Mouse (Mus musculus) erythroblast, embryonic 14.5 days (primary cell): ENCODE data around the gene Cpne2. TPM values are rescaled to one million over a fixed set of nuclear protein-coding genes. Genes with fewer than 3 reads are reported as not detected.

ENCODE experiments used
- H3K27me3 ChIP-seq: 2 replicates; pipeline ENCODE4 v1.6.1; 2012; ENCODE audit warnings: inconsistent platforms; ENCODE audit not compliant: control insufficient read depth
- H3K36me3 ChIP-seq: 2 replicates; pipeline ENCODE4 v1.6.1; 2012; ENCODE audit warnings: mild to moderate bottlenecking, inconsistent platforms; ENCODE audit not compliant: control insufficient read depth
- H3K4me1 ChIP-seq: 2 replicates; pipeline ENCODE4 v1.6.1; 2012; ENCODE audit warnings: inconsistent platforms; ENCODE audit not compliant: control insufficient read depth
- H3K4me3 ChIP-seq: replicated peaks from 2 replicates; pipeline ENCODE3; 2012; ENCODE audit warnings: moderate library complexity, mild to moderate bottlenecking, inconsistent platforms
- H3K9me3 ChIP-seq: 2 replicates; pipeline ENCODE4 v1.6.1; 2012; ENCODE audit warnings: low read length, inconsistent platforms, mixed read lengths; ENCODE audit not compliant: control insufficient read depth
- GATA1 ChIP-seq: IDR thresholded peaks from 2 replicates; pipeline ENCODE4 v1.6.1; 2012; ENCODE audit warnings: low read length, inconsistent platforms, mixed read lengths
- TAL1 ChIP-seq: IDR thresholded peaks from 3 replicates; pipeline ENCODE4 v1.6.1; 2012; ENCODE audit warnings: low read length, inconsistent platforms, mixed read lengths
- polyA plus RNA-seq: library from polyadenylated mRNA; stranded (reverse); fragments of >175 nt; gene quantifications from 2 replicates; pipeline ENCODE4 v1.2.3, GENCODE M21; 2012

The Cpne2 gene
- polyA plus RNA-seq, 1 experiment = 0.06 TPM

GRCm38 (mm10) chr8:94607064-94607463, 74.3 kb downstream of the Cpne2 start:
- Histone ChIP-seq H3K9me3 (no peaks in the 10 kb centered on the region), H3K36me3 (peaks cover 6% of the 10 kb centered on the region), H3K27me3 (no peaks in the 10 kb centered on the region), H3K4me3 (no peak overlapping the region), H3K4me1 (peaks cover 17% of the 10 kb centered on the region)
- TF ChIP-seq TAL1 (no peak), GATA1 (no peak)

Other genes with a start within 250 kb of the Cpne2 start
- 0.04 TPM in 1 of 2 replicates, not detected in the other for gene Slc12a3, start 203.8 kb upstream of the Cpne2 start, polyA plus RNA-seq
- gene Herpud1, start 146.6 kb upstream of the Cpne2 start, polyA plus RNA-seq = 21.2 and 46.3 TPM in 2 replicates
- 0.04 TPM in 1 of 2 replicates, not detected in the other for gene Nlrc5, start 98.6 kb upstream of the Cpne2 start, polyA plus RNA-seq
- 0.28 and 0.41 TPM in 2 replicates for gene Rspry1, start 68.9 kb downstream of the Cpne2 start, polyA plus RNA-seq
- 0.93 and 3.9 TPM in 2 replicates for gene Fam192a, start 69.0 kb downstream of the Cpne2 start, polyA plus RNA-seq
- 2.4 and 3.1 TPM in 2 replicates for gene Arl2bp, start 133.6 kb downstream of the Cpne2 start, polyA plus RNA-seq
- gene Pllp, start 163.3 kb downstream of the Cpne2 start, polyA plus RNA-seq = not detected in 2 replicates
- 0.09 and 0.23 TPM in 2 replicates for gene Ccl22, start 212.6 kb downstream of the Cpne2 start, polyA plus RNA-seq
- 0.01 TPM in 1 of 2 replicates, not detected in the other for gene Cx3cl1, start 239.0 kb downstream of the Cpne2 start, polyA plus RNA-seq